Mouse (Mus musculus) liver, adult 2 months (tissue): Measurements from ENCODE around the gene Mcoln3.

Source experiments
- CTCF ChIP-seq: fragments of 200-500 bp; IDR thresholded peaks from 2 replicates; pipeline ENCODE4 v1.5.1; 2011; ENCODE audit warnings: low read depth, low read length, control low read depth
- POLR2A ChIP-seq: fragments of 200-500 bp; IDR thresholded peaks from 2 replicates; pipeline ENCODE4 v1.6.1; 2011; ENCODE audit warnings: low read length, control low read depth; ENCODE audit not compliant: insufficient read depth; ENCODE audit errors: extremely low read depth

GRCm38 (mm10) chr3:146107116-146107849, 10.0 kb upstream of the Mcoln3 start:
- TF ChIP-seq POLR2A (no peak), CTCF (no peak)
